Mouse (Mus musculus): ENCODE measurements around the gene Foxn2.

DNA sequence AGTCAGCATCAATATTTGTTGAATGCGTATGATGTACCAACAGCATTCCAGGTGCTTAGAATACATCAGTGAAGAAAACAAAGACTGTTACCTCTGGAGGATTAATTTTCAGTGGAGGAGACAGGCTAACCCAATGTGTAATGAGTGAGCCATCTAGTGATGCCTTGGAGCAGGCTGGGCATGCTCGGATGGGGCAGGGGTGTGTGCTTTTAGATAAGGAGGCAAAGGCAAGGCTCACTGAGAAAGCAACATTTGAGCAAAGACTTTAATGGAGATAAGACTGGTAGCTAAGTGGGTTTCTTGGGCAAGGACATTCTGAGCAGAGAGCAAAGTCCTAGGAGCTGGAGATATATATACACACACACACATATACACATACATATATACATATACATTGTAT is 9.8 kb upstream of the Foxn2 start:
- no peak for TF ChIP-seq CTCF (IDR thresholded peaks at IDR 0.05; ENCODE audit: borderline replicate concordance, extremely low read depth, insufficient read depth, insufficient read length)
- TF ChIP-seq POLR2A (IDR thresholded peaks at IDR 0.05; ENCODE audit: borderline replicate concordance, extremely low read depth, insufficient read depth, insufficient read length, poor library complexity, severe bottlenecking): no peak

All from brain, embryonic 14.5 days (tissue).